8 mouse cellular contexts compared by ENCODE assay signal in the genomic region with DNA sequence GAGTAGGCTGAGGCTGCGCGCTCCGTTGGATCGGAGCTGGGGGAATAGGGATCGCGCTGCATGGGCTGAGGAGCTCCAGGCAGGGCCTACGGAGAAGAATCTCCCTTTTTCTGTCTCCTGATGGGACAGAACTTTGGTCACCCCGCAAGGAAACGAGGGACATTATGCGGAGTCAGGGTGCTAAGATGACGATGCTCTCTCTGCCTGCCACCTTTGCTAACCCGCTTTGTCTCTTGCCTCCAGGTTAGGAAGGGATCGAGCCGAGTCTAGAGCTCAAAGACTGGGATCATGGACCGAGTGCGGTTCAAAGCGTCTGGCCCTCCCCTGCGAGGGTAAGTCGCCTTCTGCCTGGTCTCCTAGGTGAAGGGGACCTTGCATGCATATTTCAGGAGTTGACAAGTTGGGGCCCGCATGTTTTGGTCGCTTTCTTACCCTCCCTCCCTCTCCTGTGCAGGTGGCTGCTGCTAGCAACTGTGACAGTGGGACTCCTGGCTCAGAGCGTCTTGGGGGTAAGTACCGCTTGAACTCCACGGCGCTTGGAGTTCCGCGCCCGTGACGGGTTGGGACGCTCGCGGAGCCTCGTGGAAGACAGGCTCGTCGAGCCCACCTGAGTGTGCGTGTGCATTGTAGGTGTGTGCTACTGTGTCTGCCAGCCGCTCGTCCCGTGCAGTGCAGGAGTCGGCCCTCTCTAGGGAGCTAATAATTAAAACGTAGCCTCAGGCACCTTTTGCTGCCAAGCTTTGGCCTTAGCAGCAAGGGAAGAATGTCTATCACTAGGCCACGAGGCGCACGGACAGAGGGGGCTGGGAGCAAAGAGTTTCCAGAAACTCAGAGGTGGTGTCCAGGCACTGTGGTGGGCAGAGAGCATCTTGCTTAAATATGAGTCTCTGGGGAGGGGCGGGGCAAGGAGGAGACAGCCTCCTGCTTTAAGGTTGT. TPM values are rescaled to one million over a fixed set of nuclear protein-coding genes. Genes with fewer than 3 reads are reported as not detected.
DNase-seq lines count a peak whose midpoint lies in the region; ATAC-seq lines count a peak whose summit lies in the region.

No protein-coding gene starts in this region.

- H3K36me3 ChIP-seq in intestine, embryonic 16.5 days (ENCODE audit: control insufficient read depth, insufficient read depth, low read length): 0 out of 2 replicates have a peak, but pooled peaks cover 2% of the 10 kb centered on the region

- no peaks in the 10 kb centered on the region for H3K9me3 ChIP-seq in intestine, embryonic 16.5 days (ENCODE audit: control insufficient read depth, low read length)

- H3K27ac ChIP-seq in intestine, embryonic 16.5 days (ENCODE audit: low read length): peak overlapping the region; percentile 85

- 7% methylated on average over 45 of the region's 45 CpGs for WGBS in intestine, embryonic 16.5 days

- ATAC-seq in intestine, embryonic 16.5 days: peak; percentile 42

- peaks cover 30% of the 10 kb centered on the region for H3K4me1 ChIP-seq in intestine, embryonic 16.5 days (ENCODE audit: control insufficient read depth, insufficient read depth, low read length)

- peak overlapping the region; percentile 85 for H3K4me2 ChIP-seq in intestine, embryonic 16.5 days (ENCODE audit: low read depth, low read length)

- H3K9ac ChIP-seq in intestine, embryonic 16.5 days (ENCODE audit: low read depth, low read length): peak overlapping the region; percentile 90

- peak; percentile 62 for DNase-seq in gastrocnemius, adult 18-20 months (ENCODE audit: low spot score)
- DNase-seq in gastrocnemius, adult 8-10 months (ENCODE audit: low spot score in 2 of 2): no peak
- DNase-seq in adrenal gland, adult 2 months: peak; percentile 72
- peak; percentile 60 for DNase-seq in forelimb bud, embryonic 11.5 days (ENCODE audit: low read depth, low spot score)
- peak; percentile 53 to 60 for DNase-seq in lung, adult 18-20 months
- DNase-seq in right cerebral cortex, postnatal 14 days: peak; percentile 37
- DNase-seq in cerebellum, adult 18-20 months: no peak

- H3K4me3 ChIP-seq in intestine, embryonic 16.5 days (ENCODE audit: low read length): peak overlapping the region; percentile 74

- peaks cover 11% of the 10 kb centered on the region for H3K27me3 ChIP-seq in intestine, embryonic 16.5 days (replicated peaks; ENCODE audit: control insufficient read depth, insufficient read depth, low read length)

RNA-seq across cellular contexts. Expression of gene Col4a1, which starts 0.8 kb away (rescaled TPM):
- total RNA-seq in gastrocnemius, adult 18-20 months (2021): 10 to 100 TPM; 66.5 to 81.6 TPM
- total RNA-seq in gastrocnemius, adult 8-10 months (2022): 10 to 100 TPM; 27.4 to 61.7 (median 46.3) TPM
- 100 to 1,000 TPM; 260 to 455 TPM for total RNA-seq in adrenal gland, adult 2 months (2021)
- polyA plus RNA-seq in adrenal gland, adult 2 months (2012; rRNA removed): 293 and 303 TPM in 2 replicates
- polyA plus RNA-seq in intestine, embryonic 16.5 days (2015; fragmentation: Nextera tagmentation; extraction: Ambion mirVana): 136 and 172 TPM in 2 replicates

RNA-seq across cellular contexts. Expression of gene Col4a2, which starts 0.8 kb away (rescaled TPM):
- total RNA-seq in gastrocnemius, adult 18-20 months (2021): 10 to 100 TPM; 37.4 to 50.2 TPM
- total RNA-seq in gastrocnemius, adult 8-10 months (2022): 10 to 100 TPM; 17.8 to 38.4 (median 26.0) TPM
- 100 to 1,000 TPM; 127 to 193 TPM for total RNA-seq in adrenal gland, adult 2 months (2021)
- polyA plus RNA-seq in adrenal gland, adult 2 months (2012; rRNA removed): 114 and 115 TPM in 2 replicates
- polyA plus RNA-seq in intestine, embryonic 16.5 days (2015; fragmentation: Nextera tagmentation; extraction: Ambion mirVana): 39.1 and 50.2 TPM in 2 replicates

Comparison
In these comparisons a context has a peak if more than half of its experiments do, and no peak if none do; other contexts are left out.
1. DNase-seq: peak in gastrocnemius, adult 18-20 months (single experiment), adrenal gland, adult 2 months (single experiment), forelimb bud, embryonic 11.5 days (single experiment), lung, adult 18-20 months (2 of 2) and right cerebral cortex, postnatal 14 days (single experiment); none in gastrocnemius, adult 8-10 months (0 of 2) and cerebellum, adult 18-20 months (0 of 2).